Mouse (Mus musculus) E14TG2a.4 (cell line): ENCODE results near the gene Podn.

Experiments
- CTCF ChIP-seq: conservative IDR thresholded peaks from 2 replicates; pipeline ENCODE4 v1.5.1; 2014; ENCODE audit warnings: low read length
- NANOG ChIP-seq: IDR thresholded peaks from 2 replicates; pipeline ENCODE4 v1.6.1; 2014; ENCODE audit warnings: borderline replicate concordance, low read length, mixed read lengths
- POU5F1 ChIP-seq: IDR thresholded peaks from 2 replicates; pipeline ENCODE4 v1.6.1; 2014; ENCODE audit warnings: low read length, borderline replicate concordance

DNA sequence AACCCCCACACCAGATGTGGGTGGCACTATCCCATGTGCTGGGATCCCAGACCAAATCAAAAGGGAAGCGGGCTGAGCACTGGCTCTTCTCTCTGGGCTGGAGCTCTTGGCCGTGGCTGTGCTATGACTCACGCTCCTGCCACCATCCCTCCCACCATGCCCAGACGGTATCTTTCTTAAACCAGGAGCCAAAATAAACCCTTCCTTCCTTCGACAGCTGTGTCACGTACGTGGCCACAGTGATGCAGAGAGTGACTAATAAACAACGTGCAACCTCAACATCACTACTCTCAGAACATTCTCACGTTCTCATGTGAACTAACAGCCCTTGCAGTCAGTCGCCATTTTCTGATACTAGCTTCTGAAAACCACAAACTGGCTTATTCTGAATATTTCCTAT lies 38.1 kb downstream of the Podn start:
- TF ChIP-seq CTCF (no peak), NANOG (no peak), POU5F1 (no peak)
